Mouse (Mus musculus) hindbrain, embryonic 12.5 days (tissue): ENCODE measurements around the gene Ift43. TPM values are rescaled to one million over a fixed set of nuclear protein-coding genes. Genes with fewer than 3 reads are reported as not detected.

ENCODE experiments used
- ATAC-seq: fragments of 200-750 bp; cut with Nextera tagmentation; 2 replicates; pipeline ENCODE4 v1.8.0; 2017; ENCODE audit warnings: moderate TSS enrichment; ENCODE audit not compliant: low FRiP score
- H3K27ac ChIP-seq: fragments of 300-500 bp; sonication (generic); 2 replicates; pipeline ENCODE4 v1.5.1; 2016; ENCODE audit warnings: mild to moderate bottlenecking
- H3K27me3 ChIP-seq: fragments of 300-500 bp; sonication (generic); 2 replicates; pipeline ENCODE4 v1.6.1; 2016; ENCODE audit warnings: mild to moderate bottlenecking
- H3K36me3 ChIP-seq: fragments of 300-500 bp; sonication (generic); 2 replicates; pipeline ENCODE4 v1.6.1; 2016; ENCODE audit warnings: mild to moderate bottlenecking
- H3K4me1 ChIP-seq: fragments of 300-500 bp; sonication (generic); 2 replicates; pipeline ENCODE4 v1.6.1; 2016
- H3K4me2 ChIP-seq: fragments of 300-500 bp; sonication (generic); replicated peaks from 2 replicates; pipeline ENCODE4 v1.6.1; 2016; ENCODE audit warnings: mild to moderate bottlenecking
- H3K4me3 ChIP-seq: fragments of 300-500 bp; sonication (generic); 2 replicates; pipeline ENCODE4 v1.5.1; 2016; ENCODE audit warnings: mild to moderate bottlenecking
- H3K9ac ChIP-seq: fragments of 300-500 bp; sonication (generic); 2 replicates; pipeline ENCODE4 v1.6.1; 2016; ENCODE audit warnings: mild to moderate bottlenecking, moderate library complexity
- H3K9me3 ChIP-seq: fragments of 300-500 bp; sonication (generic); replicated peaks from 2 replicates; pipeline ENCODE4 v1.6.1; 2016; ENCODE audit warnings: mild to moderate bottlenecking
- WGBS: fragments of 180-500 bp; shearing (Covaris S2); methylation state at CpG from one replicate; pipeline ENCODE4 v1.1.7; 2016; 5-methylcytosine and 5-hydroxymethylcytosine counted together
- polyA plus RNA-seq: library from polyadenylated mRNA; unstranded; fragments of >200 nt; fragmentation: Nextera tagmentation; extraction: Ambion mirVana; gene quantifications from 2 replicates; pipeline ENCODE4 v1.2.1, GENCODE M21; 2016

The Ift43 gene
- polyA plus RNA-seq, 1 experiment from 2014 or later, result 90.1 TPM

DNA sequence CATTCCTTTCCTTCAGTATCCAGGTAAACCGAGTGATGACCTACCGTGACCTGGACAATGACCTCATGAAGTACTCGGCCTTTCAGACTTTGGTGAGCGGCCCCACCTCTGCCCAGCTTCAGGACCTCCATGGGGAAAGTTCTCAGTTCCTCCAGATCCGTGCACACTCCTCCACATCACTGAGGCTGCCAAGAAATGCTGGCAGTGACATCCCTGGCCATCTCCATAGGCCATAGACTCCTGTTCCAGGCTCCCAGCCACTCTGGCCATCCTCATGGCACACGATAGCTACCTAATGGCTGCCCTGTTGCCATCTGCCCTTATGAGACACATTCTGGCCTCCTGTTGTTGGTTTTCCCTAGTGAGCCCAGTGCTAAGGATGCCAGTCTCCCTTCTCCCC, 79.1 kb downstream of the Ift43 start:
- Histone ChIP-seq H3K9me3 (peaks cover 8% of the 10 kb centered on the region; the same call in 1 of the 2 replicates), H3K27ac (no peak overlapping the region), H3K9ac (no peak overlapping the region), H3K4me1 (peaks cover 48% of the 10 kb centered on the region), H3K4me3 (no peak overlapping the region), H3K36me3 (0 out of 2 replicates have a peak, but pooled peaks cover 8% of the 10 kb centered on the region), H3K4me2 (no peak overlapping the region), H3K27me3 (0 out of 2 replicates have a peak, but pooled peaks cover 4% of the 10 kb centered on the region)
- WGBS, result 94% methylated on average over 6 of the region's 6 CpGs
- ATAC-seq, result no peak

DNA sequence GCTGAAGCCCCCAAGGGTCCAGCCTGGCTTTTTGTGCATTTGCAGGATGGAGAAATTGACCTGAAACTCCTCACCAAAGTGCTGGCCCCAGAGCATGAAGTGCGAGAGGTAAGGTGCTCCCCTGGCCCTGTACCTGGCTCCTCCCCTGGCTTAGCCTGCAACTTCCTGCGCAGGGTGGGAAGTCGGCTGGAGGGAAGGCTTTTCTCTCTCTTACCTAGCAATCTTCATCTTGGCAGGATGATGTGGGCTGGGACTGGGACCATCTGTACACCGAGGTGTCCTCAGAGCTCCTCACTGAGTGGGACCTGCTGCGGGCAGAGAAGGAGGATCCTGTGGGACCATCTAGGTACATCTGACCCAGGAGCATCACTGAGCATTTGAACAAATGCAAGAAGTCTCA, 79.6 kb downstream of the Ift43 start:
- Histone ChIP-seq H3K4me2 (no peak overlapping the region), H3K9me3 (peaks cover 8% of the 10 kb centered on the region; the same call in 1 of the 2 replicates), H3K4me3 (no peak overlapping the region), H3K9ac (no peak overlapping the region), H3K4me1 (peaks cover 51% of the 10 kb centered on the region), H3K27ac (no peak overlapping the region), H3K36me3 (0 out of 2 replicates have a peak, but pooled peaks cover 8% of the 10 kb centered on the region), H3K27me3 (0 out of 2 replicates have a peak, but pooled peaks cover under 1% of the 10 kb centered on the region)
- WGBS, result 94% methylated on average over 5 of the region's 5 CpGs
- no peak for ATAC-seq

DNA sequence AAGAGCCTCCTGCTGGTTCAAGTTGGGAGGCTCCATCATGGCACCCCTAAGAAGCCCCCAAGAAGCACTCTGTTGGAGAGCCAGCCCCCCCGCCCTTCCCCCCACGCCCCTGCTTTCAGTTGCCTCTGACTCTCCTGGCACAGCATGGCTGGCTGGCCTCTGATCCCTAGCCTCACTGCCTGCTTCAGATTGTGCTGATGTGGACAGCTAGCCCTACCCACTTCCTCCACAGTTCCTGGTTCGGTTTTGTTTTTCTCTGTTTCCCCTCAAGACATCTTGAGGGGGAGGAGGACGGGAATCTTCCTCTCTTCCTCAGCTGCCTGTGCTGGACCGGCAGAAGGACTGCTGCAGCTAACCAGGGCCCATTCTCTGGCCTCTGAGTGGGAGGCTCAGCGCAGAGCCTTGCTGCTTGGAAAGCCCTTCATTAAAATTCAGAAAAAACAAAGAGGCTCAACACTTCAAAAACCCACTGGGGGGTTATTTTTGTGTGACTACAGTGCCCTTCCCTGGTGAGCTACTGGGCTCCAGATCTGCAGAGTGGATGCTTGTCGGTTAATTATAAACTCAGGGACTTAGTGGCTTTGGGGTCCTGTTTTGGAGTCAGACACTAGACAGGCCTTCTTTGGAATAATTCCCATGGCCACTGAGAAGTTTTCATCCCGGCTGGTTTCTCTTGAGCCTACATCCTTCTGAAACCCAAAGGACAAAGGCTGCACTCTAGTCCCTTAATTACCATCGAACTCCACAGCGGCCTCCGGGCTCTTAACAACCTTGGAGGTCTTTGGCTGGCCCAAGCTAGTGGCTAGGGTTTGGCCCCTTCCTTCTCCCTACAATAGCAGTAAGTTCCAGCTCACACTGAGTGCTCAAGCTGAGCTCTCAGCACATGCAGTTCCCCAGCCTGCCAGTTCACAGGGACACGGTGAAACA, 80.8 kb downstream of the Ift43 start:
- Histone ChIP-seq H3K9ac (peak overlapping the region; percentile 32; the same call in 1 of the 2 replicates), H3K4me2 (no peak overlapping the region), H3K4me1 (peaks cover 53% of the 10 kb centered on the region)

DNA sequence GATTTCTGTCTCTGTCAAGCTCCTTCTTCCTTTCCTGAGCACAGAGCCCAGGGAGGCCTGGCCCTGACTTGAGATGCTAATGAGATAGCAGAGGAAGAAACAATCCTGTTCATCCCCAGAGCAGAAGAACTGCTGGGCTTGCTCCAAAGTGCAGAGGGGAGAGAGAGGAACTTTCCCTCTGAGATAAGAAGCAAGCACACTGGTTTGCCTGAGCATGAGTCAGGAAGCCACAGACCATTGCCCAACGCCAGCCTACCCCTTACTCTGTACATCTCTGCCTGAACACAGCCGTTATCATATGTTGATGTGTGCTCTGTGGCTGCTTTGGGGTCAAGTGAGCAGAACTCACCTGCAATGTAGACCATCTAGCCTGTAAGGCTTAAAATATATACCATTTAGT, 83.9 kb downstream of the Ift43 start:
- H3K36me3 ChIP-seq, result 0 out of 2 replicates have a peak, but pooled peaks cover 3% of the 10 kb centered on the region
- H3K9me3 ChIP-seq, result 0 out of 2 replicates have a peak, but pooled peaks cover under 1% of the 10 kb centered on the region
- 43% methylated on average over 2 of the region's 2 CpGs for WGBS
- ATAC-seq, result no peak
- no peak overlapping the region for H3K4me2 ChIP-seq
- H3K4me3 ChIP-seq, result no peak overlapping the region
- peaks cover 49% of the 10 kb centered on the region for H3K4me1 ChIP-seq
- no peak overlapping the region for H3K27ac ChIP-seq
- no peak overlapping the region for H3K9ac ChIP-seq
- H3K27me3 ChIP-seq, result 0 out of 2 replicates have a peak, but pooled peaks cover 2% of the 10 kb centered on the region

More for the DNA sequence above, 80.8 kb downstream of the Ift43 start:
- no peak for ATAC-seq
- no peaks in the 10 kb centered on the region for H3K27me3 ChIP-seq
- H3K4me3 ChIP-seq, result no peak overlapping the region
- H3K27ac ChIP-seq, result peak overlapping the region; percentile 75
- WGBS, result 7% methylated on average over 12 of the region's 12 CpGs
- H3K9me3 ChIP-seq, result peaks cover 8% of the 10 kb centered on the region; the same call in 1 of the 2 replicates
- 0 out of 2 replicates have a peak, but pooled peaks cover 8% of the 10 kb centered on the region for H3K36me3 ChIP-seq

DNA sequence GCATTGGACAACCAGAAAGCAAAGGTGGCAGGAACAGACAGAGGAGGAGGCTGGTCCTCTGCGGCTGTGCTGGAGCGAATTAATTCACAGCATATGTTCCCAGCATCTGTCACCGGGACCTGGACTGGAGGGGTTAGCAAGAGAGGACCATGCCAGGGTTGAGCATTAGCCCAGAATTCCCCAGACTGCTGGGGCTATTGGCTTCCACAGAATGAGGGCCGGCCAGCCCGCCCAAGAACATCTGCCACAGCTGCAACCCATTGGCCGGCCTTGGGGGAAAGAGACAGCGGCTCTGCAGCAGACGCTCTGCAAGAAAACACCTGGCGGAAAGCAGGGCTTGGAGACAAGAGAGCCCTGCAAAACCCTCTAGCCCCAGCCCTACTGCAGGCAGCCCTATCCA, 84.7 kb downstream of the Ift43 start:
- WGBS, result 34% methylated on average over 9 of the region's 9 CpGs
- Histone ChIP-seq H3K4me2 (no peak overlapping the region), H3K4me1 (peaks cover 51% of the 10 kb centered on the region), H3K27me3 (0 out of 2 replicates have a peak, but pooled peaks cover 5% of the 10 kb centered on the region), H3K9me3 (no peaks in the 10 kb centered on the region), H3K27ac (no peak overlapping the region), H3K4me3 (no peak overlapping the region), H3K9ac (no peak overlapping the region), H3K36me3 (no peaks in the 10 kb centered on the region)
- ATAC-seq, result 0 out of 2 replicates have a peak, but pooled peaks have one; percentile 17

DNA sequence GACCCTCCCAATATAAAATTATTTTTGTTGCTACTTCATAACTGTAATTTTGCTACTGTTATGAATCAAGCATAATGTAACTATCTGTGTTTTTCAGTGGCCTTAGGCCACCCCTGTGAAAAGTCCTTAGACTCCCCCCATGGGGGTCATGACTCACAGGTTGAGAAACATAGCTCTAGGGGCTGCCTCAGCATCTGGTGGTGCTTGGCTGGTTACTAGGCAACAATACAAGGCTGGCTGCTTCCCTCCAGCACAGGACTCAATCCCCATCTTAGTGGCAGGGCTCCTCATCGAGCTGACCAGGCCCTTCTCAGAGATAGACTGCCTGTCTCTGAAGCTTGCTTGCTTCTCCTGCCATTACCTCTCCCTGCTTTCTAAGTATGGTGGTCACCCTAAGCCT, 86.4 kb downstream of the Ift43 start:
- no peaks in the 10 kb centered on the region for H3K9me3 ChIP-seq
- no peak for ATAC-seq
- H3K4me2 ChIP-seq, result no peak overlapping the region
- no peak overlapping the region; the same call in 1 of the 2 replicates for H3K9ac ChIP-seq
- peaks cover 52% of the 10 kb centered on the region for H3K4me1 ChIP-seq
- 0 out of 2 replicates have a peak, but pooled peaks cover 5% of the 10 kb centered on the region for H3K27me3 ChIP-seq
- no peak overlapping the region for H3K4me3 ChIP-seq
- H3K27ac ChIP-seq, result no peak overlapping the region
- 16% methylated on average over 1 of the region's 1 CpGs for WGBS
- H3K36me3 ChIP-seq, result no peaks in the 10 kb centered on the region

DNA sequence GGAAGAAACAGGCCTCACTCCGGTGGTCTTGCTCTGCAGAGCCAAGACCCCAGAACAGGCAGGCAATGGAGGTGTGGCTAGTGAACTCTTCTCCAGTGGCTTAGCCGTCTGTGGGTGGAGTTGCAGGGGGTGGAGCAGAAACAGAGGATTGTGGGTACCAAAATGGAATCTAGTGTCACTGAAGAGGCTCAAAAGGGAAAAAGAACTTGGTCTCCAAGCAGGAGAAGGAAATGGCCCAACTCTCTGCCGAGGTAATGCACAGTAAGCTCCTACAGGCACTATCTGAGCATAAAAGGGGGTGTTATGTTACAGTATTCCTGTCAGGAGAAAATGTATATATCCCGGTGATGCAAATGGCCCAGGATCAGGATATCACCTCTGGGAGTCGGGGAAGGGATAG, 86.9 kb downstream of the Ift43 start:
- no peaks in the 10 kb centered on the region for H3K9me3 ChIP-seq
- no peak overlapping the region for H3K4me3 ChIP-seq
- no peak for ATAC-seq
- WGBS, result 68% methylated on average over 5 of the region's 5 CpGs
- H3K4me2 ChIP-seq, result no peak overlapping the region
- no peaks in the 10 kb centered on the region for H3K36me3 ChIP-seq
- H3K9ac ChIP-seq, result no peak overlapping the region; the same call in 1 of the 2 replicates
- H3K27ac ChIP-seq, result no peak overlapping the region
- 0 out of 2 replicates have a peak, but pooled peaks cover 6% of the 10 kb centered on the region for H3K27me3 ChIP-seq
- peaks cover 52% of the 10 kb centered on the region for H3K4me1 ChIP-seq

DNA sequence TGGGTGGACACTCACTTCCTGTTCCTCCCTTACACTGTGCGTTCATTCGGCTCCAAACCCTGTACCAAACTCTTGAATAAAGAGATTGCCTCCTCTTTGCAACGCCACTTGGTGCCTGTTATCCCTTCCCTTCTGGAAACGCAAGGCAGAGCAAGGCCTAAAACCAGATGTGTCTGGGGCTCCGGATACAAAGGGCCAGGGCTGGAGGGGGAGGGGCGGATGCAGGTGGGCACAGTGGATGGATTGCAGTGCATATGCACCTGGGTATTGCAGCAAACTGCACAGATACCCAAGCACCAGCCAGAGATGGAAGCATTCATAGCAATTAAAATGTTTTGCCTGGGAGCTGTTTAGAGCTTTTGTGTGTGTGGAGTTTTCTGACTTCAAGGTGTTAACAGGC, 91.0 kb downstream of the Ift43 start:
- Histone ChIP-seq H3K9ac (no peak overlapping the region), H3K27me3 (0 out of 2 replicates have a peak, but pooled peaks cover 12% of the 10 kb centered on the region), H3K4me2 (no peak overlapping the region), H3K27ac (0 out of 2 replicates have a peak overlapping the region, but pooled peaks have one; percentile 23), H3K9me3 (no peaks in the 10 kb centered on the region), H3K4me3 (no peak overlapping the region), H3K36me3 (no peaks in the 10 kb centered on the region), H3K4me1 (peaks cover 58% of the 10 kb centered on the region)
- ATAC-seq, result no peak
- 52% methylated on average over 6 of the region's 6 CpGs for WGBS

DNA sequence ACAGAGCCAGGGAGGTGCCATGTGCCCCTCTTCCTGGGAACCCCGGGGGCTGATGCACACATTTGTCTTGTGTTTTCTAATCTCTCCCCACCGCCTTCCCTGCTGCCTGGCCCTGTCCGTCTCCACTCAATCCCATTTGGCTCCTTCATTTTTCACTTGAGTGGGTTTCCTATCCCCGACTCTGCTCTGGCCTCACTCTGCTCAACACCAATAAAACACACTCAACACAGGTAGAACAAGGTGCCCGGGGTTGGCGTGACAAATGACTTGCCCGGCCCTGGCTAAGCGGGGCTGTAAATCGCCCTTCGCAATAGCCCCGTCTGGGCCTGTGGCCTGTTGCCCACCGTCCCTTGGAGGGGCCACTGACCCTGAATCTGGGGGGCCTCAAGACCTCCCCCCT, 92.0 kb downstream of the Ift43 start:
- Histone ChIP-seq H3K4me3 (no peak overlapping the region), H3K36me3 (no peaks in the 10 kb centered on the region), H3K27ac (peak overlapping the region; percentile 62; the same call in 1 of the 2 replicates), H3K9me3 (no peaks in the 10 kb centered on the region), H3K27me3 (0 out of 2 replicates have a peak, but pooled peaks cover 12% of the 10 kb centered on the region), H3K4me2 (no peak overlapping the region), H3K4me1 (peaks cover 50% of the 10 kb centered on the region), H3K9ac (no peak overlapping the region)
- WGBS, result 76% methylated on average over 12 of the region's 12 CpGs
- ATAC-seq, result no peak

DNA sequence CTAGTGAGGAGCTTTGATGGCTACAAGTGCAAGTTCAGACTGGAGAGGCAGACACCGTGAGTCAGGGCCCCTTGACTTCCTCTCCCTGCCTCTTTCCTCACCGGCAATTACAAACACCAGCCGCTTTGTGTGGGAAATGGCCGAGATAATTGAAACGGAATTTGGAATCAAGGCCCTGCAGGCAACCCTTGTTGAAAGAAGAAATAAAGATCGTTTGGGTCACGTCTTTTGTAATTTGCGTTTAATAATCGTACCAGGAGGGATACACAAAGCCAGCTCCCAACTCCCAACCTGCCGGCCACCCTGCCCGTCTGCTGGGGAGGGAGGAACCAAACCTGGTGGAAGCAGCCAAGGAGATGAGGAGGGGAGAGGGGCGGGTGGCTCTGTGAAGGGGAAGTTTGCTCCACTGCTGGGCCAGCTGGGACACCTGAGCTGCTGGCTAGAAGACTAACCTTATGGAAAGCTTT, 93.2 kb downstream of the Ift43 start:
- Histone ChIP-seq H3K9ac (no peak overlapping the region), H3K4me3 (no peak overlapping the region), H3K4me2 (peak overlapping the region; percentile 18; the same call in 1 of the 2 replicates), H3K9me3 (no peaks in the 10 kb centered on the region), H3K27ac (peak overlapping the region; percentile 55; the same call in 1 of the 2 replicates), H3K27me3 (0 out of 2 replicates have a peak, but pooled peaks cover 12% of the 10 kb centered on the region), H3K36me3 (no peaks in the 10 kb centered on the region), H3K4me1 (peaks cover 56% of the 10 kb centered on the region)
- ATAC-seq, result no peak
- 17% methylated on average over 12 of the region's 12 CpGs for WGBS

DNA sequence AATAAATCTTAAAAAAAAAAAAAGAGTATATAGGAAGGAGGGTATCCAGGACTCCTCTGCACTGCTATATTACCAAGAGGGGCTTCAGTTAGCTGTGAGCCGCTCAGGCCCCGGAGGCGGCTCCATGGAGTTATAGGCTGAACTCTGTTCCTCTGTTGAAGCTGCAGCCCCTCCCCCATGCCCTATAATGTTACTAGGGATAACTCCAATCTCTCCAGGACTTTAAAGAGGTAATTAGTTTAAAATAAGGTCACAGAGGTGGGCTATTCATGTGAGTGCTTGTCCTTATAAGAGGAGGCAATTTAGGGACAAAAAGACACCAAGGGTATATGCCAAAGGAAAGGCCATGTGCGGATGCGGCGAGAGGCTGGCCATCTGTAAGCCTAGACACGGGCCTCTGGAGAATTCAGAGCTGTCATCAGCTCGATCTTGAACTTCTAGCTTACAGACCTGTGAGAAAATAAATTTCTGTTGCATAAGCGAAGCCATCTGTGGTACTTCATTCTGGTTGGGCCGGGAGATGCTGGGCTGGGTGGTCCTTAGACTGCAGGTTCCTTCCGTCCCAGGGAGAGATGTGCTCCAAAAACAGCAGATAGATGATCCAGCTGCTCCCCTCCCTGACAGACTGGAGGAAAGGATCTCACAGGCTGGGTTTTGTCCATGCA, 94.5 kb downstream of the Ift43 start:
- peaks cover 67% of the 10 kb centered on the region for H3K4me1 ChIP-seq

DNA sequence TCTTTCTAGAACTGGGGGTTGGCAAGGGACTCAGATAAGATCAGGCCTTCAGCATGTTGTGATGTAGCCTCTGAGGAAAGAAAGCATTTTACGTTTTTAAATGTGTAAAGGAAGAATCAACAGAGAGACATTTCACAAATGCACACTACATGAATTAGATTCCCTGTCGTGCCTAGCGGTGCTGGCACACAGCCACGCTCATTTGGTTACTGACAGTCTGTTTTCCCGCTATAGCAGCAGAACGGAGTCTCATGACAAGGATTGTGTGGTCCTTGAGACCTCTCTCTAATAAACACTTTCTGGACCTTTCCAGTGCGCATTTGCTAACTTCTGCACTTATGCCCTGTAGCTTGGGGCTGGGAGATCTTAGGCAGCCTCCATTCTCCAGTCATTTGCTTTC, 96.9 kb downstream of the Ift43 start:
- WGBS, result 70% methylated on average over 7 of the region's 7 CpGs
- no peak overlapping the region for H3K4me2 ChIP-seq
- no peaks in the 10 kb centered on the region for H3K36me3 ChIP-seq
- no peak for ATAC-seq
- no peak overlapping the region for H3K4me3 ChIP-seq
- peaks cover 5% of the 10 kb centered on the region; the same call in 1 of the 2 replicates for H3K27me3 ChIP-seq
- H3K9ac ChIP-seq, result no peak overlapping the region
- H3K4me1 ChIP-seq, result peaks cover 52% of the 10 kb centered on the region
- H3K9me3 ChIP-seq, result no peaks in the 10 kb centered on the region
- no peak overlapping the region for H3K27ac ChIP-seq

More for the DNA sequence above, 94.5 kb downstream of the Ift43 start:
- H3K27me3 ChIP-seq, result 0 out of 2 replicates have a peak, but pooled peaks cover 7% of the 10 kb centered on the region
- 53% methylated on average over 11 of the region's 11 CpGs for WGBS
- H3K4me2 ChIP-seq, result no peak overlapping the region
- H3K9ac ChIP-seq, result no peak overlapping the region
- H3K36me3 ChIP-seq, result no peaks in the 10 kb centered on the region
- no peaks in the 10 kb centered on the region for H3K9me3 ChIP-seq
- no peak for ATAC-seq
- H3K27ac ChIP-seq, result no peak overlapping the region
- H3K4me3 ChIP-seq, result no peak overlapping the region
